Mouse (Mus musculus): ENCODE measurements around the gene Mast4. TPM values are rescaled to one million over a fixed set of nuclear protein-coding genes. Genes with fewer than 3 reads are reported as not detected.

Mast4 gene
- polyA plus RNA-seq, 1 experiment, result 0.04 TPM

- Histone ChIP-seq H3K27me3 (ENCODE audit: control insufficient read depth) (no peaks in the 10 kb centered on the region), H3K9me3 (ENCODE audit: control insufficient read depth, low read length) (no peaks in the 10 kb centered on the region), H3K4me1 (ENCODE audit: control insufficient read depth) (peaks cover 8% of the 10 kb centered on the region), H3K36me3 (ENCODE audit: control insufficient read depth) (no peaks in the 10 kb centered on the region), H3K4me3 (replicated peaks) (no peak overlapping the region)
- TF ChIP-seq TAL1 (IDR thresholded peaks at IDR 0.05; ENCODE audit: low read length) (no peak), GATA1 (IDR thresholded peaks at IDR 0.05; ENCODE audit: low read length) (no peak)
These were observed 468.8 kb downstream of the Mast4 start for GRCm38 (mm10) chr13:102865494-102865893.

- H3K9me3 ChIP-seq (ENCODE audit: control insufficient read depth, low read length), result no peaks in the 10 kb centered on the region
- no peak overlapping the region for H3K4me3 ChIP-seq (replicated peaks)
- H3K36me3 ChIP-seq (ENCODE audit: control insufficient read depth), result no peaks in the 10 kb centered on the region
- H3K27me3 ChIP-seq (ENCODE audit: control insufficient read depth), result no peaks in the 10 kb centered on the region
- peaks cover 8% of the 10 kb centered on the region for H3K4me1 ChIP-seq (ENCODE audit: control insufficient read depth)
- TF ChIP-seq TAL1 (IDR thresholded peaks at IDR 0.05; ENCODE audit: low read length) (no peak), GATA1 (IDR thresholded peaks at IDR 0.05; ENCODE audit: low read length) (no peak)
These were observed 469.5 kb downstream of the Mast4 start for GRCm38 (mm10) chr13:102864840-102865239.

DNA sequence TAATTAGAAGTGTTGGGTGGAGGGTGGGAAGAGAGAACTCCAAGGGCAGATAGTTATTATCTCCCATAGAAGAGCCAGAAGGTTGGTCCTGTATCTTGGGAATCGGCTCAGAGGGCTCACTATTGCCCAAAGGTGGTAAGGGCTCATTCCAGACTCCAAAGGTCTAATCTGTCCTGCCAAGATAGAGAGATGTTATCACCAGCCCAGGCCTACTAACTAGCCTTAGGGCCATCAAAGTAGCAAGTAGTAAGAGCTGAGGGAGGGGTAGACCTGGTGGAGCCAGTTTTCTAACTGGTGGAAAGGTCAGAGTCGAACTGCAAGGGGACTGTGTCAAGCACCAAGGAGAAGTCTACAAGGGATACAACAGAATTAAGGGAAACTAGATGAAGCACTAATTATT is 470.2 kb downstream of the Mast4 start:
- Histone ChIP-seq H3K9me3 (ENCODE audit: control insufficient read depth, low read length) (no peaks in the 10 kb centered on the region), H3K27me3 (ENCODE audit: control insufficient read depth) (no peaks in the 10 kb centered on the region), H3K4me1 (ENCODE audit: control insufficient read depth) (peaks cover 8% of the 10 kb centered on the region), H3K4me3 (replicated peaks) (no peak overlapping the region), H3K36me3 (ENCODE audit: control insufficient read depth) (no peaks in the 10 kb centered on the region)
- TF ChIP-seq TAL1 (IDR thresholded peaks at IDR 0.05; ENCODE audit: low read length) (no peak), GATA1 (IDR thresholded peaks at IDR 0.05; ENCODE audit: low read length) (no peak)

DNA sequence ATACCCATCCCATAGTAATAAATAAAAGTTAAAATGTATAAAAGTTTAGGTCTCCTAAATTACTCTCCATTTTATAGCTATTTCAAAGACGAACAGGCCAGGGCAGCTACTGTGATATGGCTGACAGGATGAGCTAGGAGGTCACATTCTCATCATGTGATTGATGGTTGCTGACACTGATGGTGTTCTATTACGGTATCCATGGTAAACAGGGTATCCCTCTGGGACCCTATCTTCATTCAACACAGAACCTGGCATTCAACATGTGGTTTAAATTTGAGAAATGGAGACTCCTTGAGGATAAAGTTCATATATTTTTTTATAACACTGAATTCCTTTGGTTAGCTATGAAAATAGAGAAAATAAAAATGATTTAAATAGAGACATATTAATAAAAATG is 471.3 kb downstream of the Mast4 start:
- Histone ChIP-seq H3K36me3 (ENCODE audit: control insufficient read depth) (no peaks in the 10 kb centered on the region), H3K9me3 (ENCODE audit: control insufficient read depth, low read length) (no peaks in the 10 kb centered on the region), H3K4me3 (replicated peaks) (no peak overlapping the region), H3K4me1 (ENCODE audit: control insufficient read depth) (peaks cover 8% of the 10 kb centered on the region), H3K27me3 (ENCODE audit: control insufficient read depth) (no peaks in the 10 kb centered on the region)
- TF ChIP-seq GATA1 (IDR thresholded peaks at IDR 0.05; ENCODE audit: low read length) (no peak), TAL1 (IDR thresholded peaks at IDR 0.05; ENCODE audit: low read length) (no peak)

- Histone ChIP-seq H3K4me1 (ENCODE audit: control insufficient read depth) (peaks cover 8% of the 10 kb centered on the region), H3K36me3 (ENCODE audit: control insufficient read depth) (no peaks in the 10 kb centered on the region), H3K9me3 (ENCODE audit: control insufficient read depth, low read length) (no peaks in the 10 kb centered on the region), H3K27me3 (ENCODE audit: control insufficient read depth) (no peaks in the 10 kb centered on the region), H3K4me3 (replicated peaks) (no peak overlapping the region)
- TF ChIP-seq TAL1 (IDR thresholded peaks at IDR 0.05; ENCODE audit: low read length) (no peak), GATA1 (IDR thresholded peaks at IDR 0.05; ENCODE audit: low read length) (no peak)
These were observed 471.9 kb downstream of the Mast4 start for GRCm38 (mm10) chr13:102862397-102862796.

- Histone ChIP-seq H3K27me3 (ENCODE audit: control insufficient read depth) (no peaks in the 10 kb centered on the region), H3K9me3 (ENCODE audit: control insufficient read depth, low read length) (no peaks in the 10 kb centered on the region), H3K36me3 (ENCODE audit: control insufficient read depth) (no peaks in the 10 kb centered on the region), H3K4me1 (ENCODE audit: control insufficient read depth) (peaks cover 4% of the 10 kb centered on the region), H3K4me3 (replicated peaks) (no peak overlapping the region)
- TF ChIP-seq TAL1 (IDR thresholded peaks at IDR 0.05; ENCODE audit: low read length) (no peak), GATA1 (IDR thresholded peaks at IDR 0.05; ENCODE audit: low read length) (no peak)
These were observed 473.6 kb downstream of the Mast4 start for GRCm38 (mm10) chr13:102860733-102861132.

- Histone ChIP-seq H3K4me1 (ENCODE audit: control insufficient read depth) (peaks cover 2% of the 10 kb centered on the region), H3K27me3 (ENCODE audit: control insufficient read depth) (no peaks in the 10 kb centered on the region), H3K4me3 (replicated peaks) (no peak overlapping the region), H3K36me3 (ENCODE audit: control insufficient read depth) (no peaks in the 10 kb centered on the region), H3K9me3 (ENCODE audit: control insufficient read depth, low read length) (no peaks in the 10 kb centered on the region)
- no peak for TF ChIP-seq TAL1 (IDR thresholded peaks at IDR 0.05; ENCODE audit: low read length)
- no peak for TF ChIP-seq GATA1 (IDR thresholded peaks at IDR 0.05; ENCODE audit: low read length)
These were observed 474.2 kb downstream of the Mast4 start for GRCm38 (mm10) chr13:102860135-102860534.

DNA sequence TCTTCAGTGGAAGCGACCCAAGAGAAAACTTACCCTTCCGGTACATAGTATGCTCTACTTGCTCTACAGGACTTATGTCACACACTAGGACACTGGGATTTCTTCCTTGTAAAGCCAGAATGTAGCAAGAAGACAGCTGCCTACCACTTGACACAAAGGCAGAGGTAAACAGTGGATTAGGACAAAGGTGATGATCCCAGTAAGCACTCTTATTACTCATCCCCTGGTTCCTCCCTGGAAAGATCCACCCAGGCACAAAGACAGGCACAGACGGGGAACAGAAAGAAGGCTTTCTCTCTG is 476.8 kb downstream of the Mast4 start:
- TF ChIP-seq TAL1 (IDR thresholded peaks at IDR 0.05; ENCODE audit: low read length) (no peak), GATA1 (IDR thresholded peaks at IDR 0.05; ENCODE audit: low read length) (no peak)
- H3K9me3 ChIP-seq (ENCODE audit: control insufficient read depth, low read length), result no peaks in the 10 kb centered on the region
- H3K4me1 ChIP-seq (ENCODE audit: control insufficient read depth), result peaks cover 6% of the 10 kb centered on the region

GRCm38 (mm10) chr13:102856821-102857538 is 477.3 kb downstream of the Mast4 start:
- Histone ChIP-seq H3K27me3 (ENCODE audit: control insufficient read depth) (no peaks in the 10 kb centered on the region), H3K4me1 (ENCODE audit: control insufficient read depth) (peaks cover 6% of the 10 kb centered on the region), H3K9me3 (ENCODE audit: control insufficient read depth, low read length) (no peaks in the 10 kb centered on the region), H3K4me3 (replicated peaks) (no peak overlapping the region), H3K36me3 (ENCODE audit: control insufficient read depth) (no peaks in the 10 kb centered on the region)
- no peak for TF ChIP-seq GATA1 (IDR thresholded peaks at IDR 0.05; ENCODE audit: low read length)
- no peak for TF ChIP-seq TAL1 (IDR thresholded peaks at IDR 0.05; ENCODE audit: low read length)

More for the DNA sequence above, 476.8 kb downstream of the Mast4 start:
- H3K4me3 ChIP-seq (replicated peaks), result no peak overlapping the region
- H3K36me3 ChIP-seq (ENCODE audit: control insufficient read depth), result no peaks in the 10 kb centered on the region
- H3K27me3 ChIP-seq (ENCODE audit: control insufficient read depth), result no peaks in the 10 kb centered on the region

- Histone ChIP-seq H3K4me1 (ENCODE audit: control insufficient read depth) (peaks cover 13% of the 10 kb centered on the region), H3K9me3 (ENCODE audit: control insufficient read depth, low read length) (no peaks in the 10 kb centered on the region), H3K4me3 (replicated peaks) (no peak overlapping the region), H3K36me3 (ENCODE audit: control insufficient read depth) (no peaks in the 10 kb centered on the region), H3K27me3 (ENCODE audit: control insufficient read depth) (no peaks in the 10 kb centered on the region)
- TF ChIP-seq GATA1 (IDR thresholded peaks at IDR 0.05; ENCODE audit: low read length), result no peak
- TF ChIP-seq TAL1 (IDR thresholded peaks at IDR 0.05; ENCODE audit: low read length), result no peak
These were observed 481.4 kb downstream of the Mast4 start for GRCm38 (mm10) chr13:102852865-102853264.

Measured in erythroblast, embryonic 14.5 days (primary cell).